Mouse (Mus musculus): ENCODE measurements around the gene Psph. TPM values are rescaled to one million over a fixed set of nuclear protein-coding genes. Genes with fewer than 3 reads are reported as not detected.

Psph gene
- polyA plus RNA-seq, 1 experiment from 2014 or later: 31.3 TPM

DNA sequence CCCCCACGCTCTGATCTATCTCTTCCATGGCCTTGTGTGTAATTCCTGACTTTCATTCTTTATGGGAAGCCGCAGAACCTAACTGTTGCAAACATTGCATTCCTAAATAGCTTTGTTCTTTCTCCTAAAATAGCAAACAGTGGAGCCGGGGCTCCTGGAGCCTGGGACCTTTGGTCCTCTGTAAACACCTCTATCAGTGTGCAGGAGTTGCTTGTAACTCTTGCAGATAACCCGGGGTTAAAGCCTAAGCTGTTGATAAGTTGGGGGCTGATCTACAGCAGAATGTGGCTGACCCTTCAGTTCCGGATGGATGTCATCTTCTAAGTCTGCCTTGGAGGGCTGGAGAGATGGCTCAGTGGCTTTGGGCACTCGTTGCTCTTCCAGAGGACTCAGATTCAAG, 43.2 kb downstream of the Psph start:
- Histone ChIP-seq H3K27ac (no peak overlapping the region), H3K4me3 (replicated peaks; ENCODE audit: low read length) (no peak overlapping the region), H3K4me2 (replicated peaks) (no peak overlapping the region), H3K36me3 (replicated peaks; ENCODE audit: control insufficient read depth, insufficient read depth) (peaks cover 56% of the 10 kb centered on the region), H3K27me3 (ENCODE audit: control insufficient read depth, insufficient read depth, low read length) (no peaks in the 10 kb centered on the region), H3K4me1 (replicated peaks; ENCODE audit: control insufficient read depth, insufficient read depth, low read length) (no peaks in the 10 kb centered on the region), H3K9me3 (ENCODE audit: control insufficient read depth, low read length) (no peaks in the 10 kb centered on the region), H3K9ac (no peak overlapping the region)
- WGBS: 89% methylated on average over 6 of the region's 6 CpGs
- ATAC-seq (ENCODE audit: low FRiP score) (no peak), DNase-seq (ENCODE audit: low spot score) (no peak)

GRCm38 (mm10) chr5:129742903-129743488, 44.3 kb downstream of the Psph start:
- no peaks in the 10 kb centered on the region for H3K4me1 ChIP-seq (replicated peaks; ENCODE audit: control insufficient read depth, insufficient read depth, low read length)
- no peaks in the 10 kb centered on the region for H3K27me3 ChIP-seq (ENCODE audit: control insufficient read depth, insufficient read depth, low read length)
- no peak overlapping the region for H3K27ac ChIP-seq
- ATAC-seq (ENCODE audit: low FRiP score) (no peak), DNase-seq (ENCODE audit: low spot score) (no peak)
- H3K9me3 ChIP-seq (ENCODE audit: control insufficient read depth, low read length): no peaks in the 10 kb centered on the region
- H3K9ac ChIP-seq: no peak overlapping the region
- H3K4me2 ChIP-seq (replicated peaks): no peak overlapping the region
- peaks cover 48% of the 10 kb centered on the region for H3K36me3 ChIP-seq (replicated peaks; ENCODE audit: control insufficient read depth, insufficient read depth)
- 93% methylated on average over 7 of the region's 7 CpGs for WGBS
- no peak overlapping the region for H3K4me3 ChIP-seq (replicated peaks; ENCODE audit: low read length)

GRCm38 (mm10) chr5:129740976-129741375, 46.3 kb downstream of the Psph start:
- Histone ChIP-seq H3K9ac (no peak overlapping the region), H3K9me3 (ENCODE audit: control insufficient read depth, low read length) (no peaks in the 10 kb centered on the region), H3K4me2 (replicated peaks) (no peak overlapping the region), H3K4me3 (replicated peaks; ENCODE audit: low read length) (no peak overlapping the region), H3K4me1 (replicated peaks; ENCODE audit: control insufficient read depth, insufficient read depth, low read length) (no peaks in the 10 kb centered on the region), H3K27me3 (ENCODE audit: control insufficient read depth, insufficient read depth, low read length) (no peaks in the 10 kb centered on the region), H3K27ac (no peak overlapping the region), H3K36me3 (replicated peaks; ENCODE audit: control insufficient read depth, insufficient read depth) (peaks cover 32% of the 10 kb centered on the region)
- WGBS: 100% methylated on average over 1 of the region's 1 CpGs
- ATAC-seq (ENCODE audit: low FRiP score) (no peak), DNase-seq (ENCODE audit: low spot score) (peak; percentile 69)

DNA sequence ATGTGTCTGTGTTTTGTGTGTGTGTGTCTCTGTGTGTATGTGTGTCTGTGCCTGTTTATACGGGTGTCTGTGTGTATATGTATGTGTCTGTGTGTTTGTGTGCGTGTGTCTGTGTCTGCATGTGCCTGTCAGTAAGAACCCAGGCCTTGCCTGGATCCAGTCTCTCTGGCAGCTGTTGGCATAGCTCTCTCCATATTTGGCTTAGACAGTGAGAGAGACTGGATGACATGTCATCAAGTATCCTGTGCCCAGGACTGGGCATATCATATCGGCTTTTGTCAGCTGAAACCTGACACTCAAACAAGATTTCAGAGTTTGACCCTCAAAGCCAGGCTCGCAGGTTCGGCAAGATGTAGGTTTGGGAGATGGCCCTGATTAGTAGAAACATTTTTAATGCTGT, 56.2 kb downstream of the Psph start:
- H3K27me3 ChIP-seq (ENCODE audit: control insufficient read depth, insufficient read depth, low read length): no peaks in the 10 kb centered on the region
- H3K4me3 ChIP-seq (replicated peaks; ENCODE audit: low read length): no peak overlapping the region
- no peaks in the 10 kb centered on the region for H3K36me3 ChIP-seq (replicated peaks; ENCODE audit: control insufficient read depth, insufficient read depth)
- peaks cover 14% of the 10 kb centered on the region; the same call in 1 of the 2 replicates for H3K4me1 ChIP-seq (replicated peaks; ENCODE audit: control insufficient read depth, insufficient read depth, low read length)
- no peaks in the 10 kb centered on the region for H3K9me3 ChIP-seq (ENCODE audit: control insufficient read depth, low read length)
- WGBS: 90% methylated on average over 5 of the region's 5 CpGs
- H3K4me2 ChIP-seq (replicated peaks): no peak overlapping the region
- DNase-seq (ENCODE audit: low spot score): no peak
- no peak for ATAC-seq (ENCODE audit: low FRiP score)
- no peak overlapping the region for H3K27ac ChIP-seq
- H3K9ac ChIP-seq: no peak overlapping the region

DNA sequence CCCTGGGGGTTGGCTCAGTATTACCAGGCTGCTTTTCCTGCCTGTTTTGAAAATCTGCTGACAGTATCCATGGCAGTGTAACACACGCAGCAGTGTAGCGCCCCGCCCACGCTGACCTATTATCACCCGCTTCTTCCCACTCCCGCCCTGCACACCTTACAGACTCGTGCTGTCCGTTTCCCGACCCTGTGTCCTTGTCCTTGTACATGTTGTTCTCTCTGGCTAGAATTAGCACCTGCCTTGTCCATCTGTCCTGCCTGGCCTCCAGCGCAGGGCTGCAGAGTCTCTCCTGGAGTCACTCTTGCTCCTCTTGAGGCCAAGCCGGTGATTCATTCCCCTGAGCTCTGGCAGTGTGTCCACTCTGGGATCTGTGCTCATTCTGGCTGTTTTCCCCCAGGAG, 56.9 kb downstream of the Psph start:
- H3K9ac ChIP-seq: no peak overlapping the region; the same call in 1 of the 2 replicates

GRCm38 (mm10) chr5:129729286-129729685, 58.0 kb downstream of the Psph start:
- peak overlapping the region; percentile 5; the same call in 1 of the 2 replicates for H3K9ac ChIP-seq
- H3K27ac ChIP-seq: no peak overlapping the region
- 58% methylated on average over 11 of the region's 11 CpGs for WGBS
- H3K4me2 ChIP-seq (replicated peaks): no peak overlapping the region
- DNase-seq (ENCODE audit: low spot score): no peak
- peaks cover 17% of the 10 kb centered on the region; the same call in 1 of the 2 replicates for H3K4me1 ChIP-seq (replicated peaks; ENCODE audit: control insufficient read depth, insufficient read depth, low read length)
- H3K36me3 ChIP-seq (replicated peaks; ENCODE audit: control insufficient read depth, insufficient read depth): no peaks in the 10 kb centered on the region
- H3K9me3 ChIP-seq (ENCODE audit: control insufficient read depth, low read length): no peaks in the 10 kb centered on the region
- H3K4me3 ChIP-seq (replicated peaks; ENCODE audit: low read length): no peak overlapping the region
- no peaks in the 10 kb centered on the region for H3K27me3 ChIP-seq (ENCODE audit: control insufficient read depth, insufficient read depth, low read length)
- ATAC-seq (ENCODE audit: low FRiP score): no peak

More for the DNA sequence above, 56.9 kb downstream of the Psph start:
- no peak for DNase-seq (ENCODE audit: low spot score)
- no peak for ATAC-seq (ENCODE audit: low FRiP score)
- no peaks in the 10 kb centered on the region for H3K9me3 ChIP-seq (ENCODE audit: control insufficient read depth, low read length)
- peaks cover 17% of the 10 kb centered on the region; the same call in 1 of the 2 replicates for H3K4me1 ChIP-seq (replicated peaks; ENCODE audit: control insufficient read depth, insufficient read depth, low read length)
- 84% methylated on average over 11 of the region's 11 CpGs for WGBS
- H3K27ac ChIP-seq: no peak overlapping the region
- H3K36me3 ChIP-seq (replicated peaks; ENCODE audit: control insufficient read depth, insufficient read depth): no peaks in the 10 kb centered on the region
- H3K27me3 ChIP-seq (ENCODE audit: control insufficient read depth, insufficient read depth, low read length): no peaks in the 10 kb centered on the region
- H3K4me3 ChIP-seq (replicated peaks; ENCODE audit: low read length): no peak overlapping the region
- no peak overlapping the region for H3K4me2 ChIP-seq (replicated peaks)

DNA sequence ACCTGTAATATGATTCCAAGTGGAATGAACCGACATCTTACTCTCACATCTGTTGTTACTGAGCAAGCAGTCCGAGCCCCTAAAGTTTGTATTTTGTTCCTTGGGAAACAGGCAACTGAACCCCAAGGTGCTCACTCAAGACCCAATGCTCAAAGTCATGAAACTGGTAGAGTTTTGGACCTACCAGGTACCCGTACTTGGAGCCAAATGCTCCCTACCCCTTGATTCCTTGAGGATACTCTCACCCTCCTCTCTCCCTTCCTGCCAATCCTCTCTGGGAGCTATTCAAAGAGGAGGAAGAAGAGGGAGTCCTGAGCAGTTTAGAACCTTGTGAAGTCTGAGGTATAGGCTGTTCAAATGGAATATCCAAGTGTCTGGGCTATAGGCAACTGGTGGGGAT, 60.5 kb downstream of the Psph start:
- no peak for ATAC-seq (ENCODE audit: low FRiP score)
- H3K27ac ChIP-seq: no peak overlapping the region
- H3K36me3 ChIP-seq (replicated peaks; ENCODE audit: control insufficient read depth, insufficient read depth): no peaks in the 10 kb centered on the region
- 92% methylated on average over 3 of the region's 3 CpGs for WGBS
- H3K4me1 ChIP-seq (replicated peaks; ENCODE audit: control insufficient read depth, insufficient read depth, low read length): peaks cover 17% of the 10 kb centered on the region; the same call in 1 of the 2 replicates
- no peaks in the 10 kb centered on the region for H3K27me3 ChIP-seq (ENCODE audit: control insufficient read depth, insufficient read depth, low read length)
- no peak overlapping the region for H3K4me2 ChIP-seq (replicated peaks)
- no peaks in the 10 kb centered on the region for H3K9me3 ChIP-seq (ENCODE audit: control insufficient read depth, low read length)
- DNase-seq (ENCODE audit: low spot score): no peak
- H3K9ac ChIP-seq: no peak overlapping the region
- no peak overlapping the region for H3K4me3 ChIP-seq (replicated peaks; ENCODE audit: low read length)

- H3K9me3 ChIP-seq (ENCODE audit: control insufficient read depth, low read length): no peaks in the 10 kb centered on the region
- peaks cover 17% of the 10 kb centered on the region; the same call in 1 of the 2 replicates for H3K4me1 ChIP-seq (replicated peaks; ENCODE audit: control insufficient read depth, insufficient read depth, low read length)
- 18% methylated on average over 7 of the region's 7 CpGs for WGBS
- peak overlapping the region; percentile 56 for H3K4me2 ChIP-seq (replicated peaks)
- H3K27me3 ChIP-seq (ENCODE audit: control insufficient read depth, insufficient read depth, low read length): no peaks in the 10 kb centered on the region
- H3K27ac ChIP-seq: peak overlapping the region; percentile 92; the same call in 1 of the 2 replicates
- H3K36me3 ChIP-seq (replicated peaks; ENCODE audit: control insufficient read depth, insufficient read depth): no peaks in the 10 kb centered on the region
- no peak for ATAC-seq (ENCODE audit: low FRiP score)
- no peak for DNase-seq (ENCODE audit: low spot score)
- H3K9ac ChIP-seq: peak overlapping the region; percentile 96
- peak overlapping the region; percentile 95 for H3K4me3 ChIP-seq (replicated peaks; ENCODE audit: low read length)
Observed at GRCm38 (mm10) chr5:129725774-129726392, 61.4 kb downstream of the Psph start.

DNA sequence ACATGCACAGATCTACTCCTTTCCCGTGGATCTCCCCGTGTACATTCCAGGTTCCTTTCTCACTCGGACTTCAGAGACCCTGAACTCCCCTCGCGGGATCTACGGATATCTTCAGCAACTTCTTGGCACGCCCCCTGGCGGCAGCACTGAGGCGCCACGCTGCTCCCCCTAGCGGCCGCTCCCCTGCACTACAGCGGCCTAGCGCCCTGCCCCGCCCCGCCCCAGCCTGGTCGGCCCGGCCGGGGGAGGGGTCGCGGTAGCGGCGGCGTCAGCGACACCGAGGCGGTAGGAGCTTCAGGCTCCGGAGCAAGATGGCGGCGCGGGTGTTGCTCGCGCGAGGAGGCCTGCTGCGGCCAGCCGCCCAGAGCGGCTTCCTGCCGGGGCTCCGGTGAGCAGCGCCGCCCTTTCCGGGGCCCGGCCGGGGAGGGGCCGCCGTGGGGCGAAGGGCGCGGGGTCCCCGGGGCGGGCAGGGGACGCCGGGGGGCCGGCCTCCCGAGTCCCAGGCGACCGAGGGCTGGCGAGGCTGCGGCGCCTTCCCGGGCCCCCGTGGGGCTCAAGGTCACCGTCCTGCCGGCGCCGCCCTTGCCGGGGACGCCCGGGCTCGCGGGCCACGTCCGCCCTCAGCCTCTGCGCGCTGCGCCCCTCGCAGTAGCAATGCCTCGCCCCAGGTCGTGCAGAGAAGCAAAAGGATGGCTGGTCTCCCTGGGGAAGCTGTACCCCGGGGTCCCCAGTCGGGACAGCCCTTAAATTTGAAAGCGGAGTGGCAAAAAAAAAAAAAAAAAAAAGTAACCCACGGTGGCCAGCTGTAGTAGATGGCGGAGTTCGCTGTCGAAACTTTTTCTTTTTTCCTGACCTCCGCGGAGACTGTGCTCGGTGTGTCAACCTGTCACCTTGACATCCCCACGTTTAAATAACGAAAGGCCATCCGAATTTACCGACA, 62.1 kb downstream of the Psph start, which contains the start of gene Nipsnap2:
Nipsnap2 (plus strand) TSS at position 230 of the 940 bp plus-strand sequence.
- H3K9ac ChIP-seq: peak within 1 kb of the TSS; percentile 96
- no peaks in the 10 kb centered on the region for H3K27me3 ChIP-seq (ENCODE audit: control insufficient read depth, insufficient read depth, low read length)
- peak; percentile 94 for DNase-seq (ENCODE audit: low spot score)
- WGBS: 1% methylated on average over 58 of the region's 93 CpGs
- no peaks in the 10 kb centered on the region for H3K36me3 ChIP-seq (replicated peaks; ENCODE audit: control insufficient read depth, insufficient read depth)
- H3K4me3 ChIP-seq (replicated peaks; ENCODE audit: low read length): peak within 1 kb of the TSS; percentile 95
- peak within 1 kb of the TSS; percentile 56 for H3K4me2 ChIP-seq (replicated peaks)
- ATAC-seq (ENCODE audit: low FRiP score): peak; percentile 94
- 0 out of 2 replicates have a peak, but pooled peaks cover 17% of the 10 kb centered on the region for H3K4me1 ChIP-seq (replicated peaks; ENCODE audit: control insufficient read depth, insufficient read depth, low read length)
- H3K27ac ChIP-seq: peak within 1 kb of the TSS; percentile 92
- no peaks in the 10 kb centered on the region for H3K9me3 ChIP-seq (ENCODE audit: control insufficient read depth, low read length)
